Mouse (Mus musculus) kidney, postnatal 10 days (tissue): ENCODE results near the gene Abl2.
"Not testable (repeated sequence)": the region's sequence is repeated elsewhere in the genome, so short reads cannot be mapped to it uniquely, and the experiment has no call there.

Experiments used
- DNase-seq: peaks from one replicate; pipeline ENCODE4 v3.0.0; 2021; ENCODE audit warnings: mixed read lengths

Abl2 gene

GRCm38 (mm10) chr1:156640577-156640976, 82.0 kb downstream of the Abl2 start:
- DNase-seq: no peak

- DNase-seq: no peak
These were observed 83.2 kb downstream of the Abl2 start for GRCm38 (mm10) chr1:156641808-156642207.

GRCm38 (mm10) chr1:156642813-156643212, 84.2 kb downstream of the Abl2 start:
- no peak for DNase-seq

GRCm38 (mm10) chr1:156644061-156644460, 85.5 kb downstream of the Abl2 start:
- DNase-seq: no peak

- DNase-seq: no peak
These were observed 86.4 kb downstream of the Abl2 start for GRCm38 (mm10) chr1:156644780-156645523.

GRCm38 (mm10) chr1:156645971-156646370, 87.4 kb downstream of the Abl2 start:
- no peak for DNase-seq

- no peak for DNase-seq
These were observed 90.1 kb downstream of the Abl2 start for GRCm38 (mm10) chr1:156648705-156649104.

- no peak for DNase-seq
These were observed 92.0 kb downstream of the Abl2 start for GRCm38 (mm10) chr1:156650631-156651030.

GRCm38 (mm10) chr1:156652189-156652822, 93.7 kb downstream of the Abl2 start:
- no peak for DNase-seq

- DNase-seq: no peak
These were observed 96.3 kb downstream of the Abl2 start for GRCm38 (mm10) chr1:156654735-156655530.

- peak; percentile 49 for DNase-seq
These were observed 98.9 kb downstream of the Abl2 start for GRCm38 (mm10) chr1:156657523-156657922.

GRCm38 (mm10) chr1:156658676-156659075, 100.1 kb downstream of the Abl2 start:
- DNase-seq: no peak

- no peak for DNase-seq
These were observed 101.5 kb downstream of the Abl2 start for GRCm38 (mm10) chr1:156659906-156660659.

GRCm38 (mm10) chr1:156660660-156661236, 102.2 kb downstream of the Abl2 start:
- not testable (repeated sequence) for DNase-seq

GRCm38 (mm10) chr1:156665777-156666176, 107.2 kb downstream of the Abl2 start:
- no peak for DNase-seq

- no peak for DNase-seq
These were observed 108.7 kb downstream of the Abl2 start for GRCm38 (mm10) chr1:156667141-156667926.

GRCm38 (mm10) chr1:156668602-156669001, 110.0 kb downstream of the Abl2 start:
- DNase-seq: no peak

GRCm38 (mm10) chr1:156669208-156669983, 110.8 kb downstream of the Abl2 start:
- no peak for DNase-seq

GRCm38 (mm10) chr1:156671921-156672320, 113.3 kb downstream of the Abl2 start:
- no peak for DNase-seq

- peak; percentile 30 for DNase-seq
These were observed 114.3 kb downstream of the Abl2 start for GRCm38 (mm10) chr1:156672720-156673475.
